Mouse (Mus musculus): ENCODE measurements around the gene Pcnx. TPM values are rescaled to one million over a fixed set of nuclear protein-coding genes. Genes with fewer than 3 reads are reported as not detected.

The Pcnx gene
- polyA plus RNA-seq, 1 experiment from 2014 or later: 13.5 TPM

GRCm38 (mm10) chr12:81883255-81884106 is 23.7 kb downstream of the Pcnx start:
- Histone ChIP-seq H3K27ac (no peak overlapping the region), H3K4me3 (no peak overlapping the region), H3K4me2 (replicated peaks) (no peak overlapping the region), H3K4me1 (peaks cover 12% of the 10 kb centered on the region), H3K27me3 (no peaks in the 10 kb centered on the region), H3K36me3 (no peaks in the 10 kb centered on the region), H3K9me3 (no peaks in the 10 kb centered on the region), H3K9ac (no peak overlapping the region)
- WGBS: 58% methylated on average over 11 of the region's 11 CpGs
- no peak for ATAC-seq (ENCODE audit: low FRiP score, low read depth)

- no peaks in the 10 kb centered on the region for H3K27me3 ChIP-seq
- no peaks in the 10 kb centered on the region for H3K36me3 ChIP-seq
- H3K4me2 ChIP-seq (replicated peaks): no peak overlapping the region
- no peak for ATAC-seq (ENCODE audit: low FRiP score, low read depth)
- WGBS: 81% methylated on average over 3 of the region's 3 CpGs
- no peak overlapping the region for H3K9ac ChIP-seq
- no peaks in the 10 kb centered on the region for H3K9me3 ChIP-seq
- H3K27ac ChIP-seq: no peak overlapping the region
- peaks cover 12% of the 10 kb centered on the region for H3K4me1 ChIP-seq
- H3K4me3 ChIP-seq: no peak overlapping the region
Measured at GRCm38 (mm10) chr12:81884107-81884398, 24.2 kb downstream of the Pcnx start.

GRCm38 (mm10) chr12:81884983-81885382 is 25.2 kb downstream of the Pcnx start:
- no peak for ATAC-seq (ENCODE audit: low FRiP score, low read depth)
- Histone ChIP-seq H3K36me3 (no peaks in the 10 kb centered on the region), H3K4me2 (replicated peaks) (no peak overlapping the region), H3K27ac (no peak overlapping the region), H3K4me1 (peaks cover 12% of the 10 kb centered on the region), H3K4me3 (no peak overlapping the region), H3K27me3 (no peaks in the 10 kb centered on the region), H3K9ac (no peak overlapping the region), H3K9me3 (no peaks in the 10 kb centered on the region)
- WGBS: 46% methylated on average over 5 of the region's 5 CpGs

GRCm38 (mm10) chr12:81885982-81886381 is 26.2 kb downstream of the Pcnx start:
- Histone ChIP-seq H3K27me3 (no peaks in the 10 kb centered on the region), H3K4me3 (no peak overlapping the region), H3K27ac (no peak overlapping the region), H3K36me3 (no peaks in the 10 kb centered on the region), H3K9me3 (no peaks in the 10 kb centered on the region), H3K4me1 (peaks cover 12% of the 10 kb centered on the region), H3K4me2 (replicated peaks) (no peak overlapping the region), H3K9ac (no peak overlapping the region)
- WGBS: 85% methylated on average over 4 of the region's 4 CpGs
- no peak for ATAC-seq (ENCODE audit: low FRiP score, low read depth)

- Histone ChIP-seq H3K9ac (no peak overlapping the region), H3K9me3 (no peaks in the 10 kb centered on the region), H3K4me2 (replicated peaks) (no peak overlapping the region), H3K27ac (no peak overlapping the region), H3K4me1 (peaks cover 6% of the 10 kb centered on the region; the same call in 1 of the 2 replicates), H3K4me3 (no peak overlapping the region), H3K36me3 (no peaks in the 10 kb centered on the region), H3K27me3 (no peaks in the 10 kb centered on the region)
- WGBS: 95% methylated on average over 5 of the region's 5 CpGs
- ATAC-seq (ENCODE audit: low FRiP score, low read depth): no peak
Measured at GRCm38 (mm10) chr12:81888954-81889353, 29.1 kb downstream of the Pcnx start.

- Histone ChIP-seq H3K27me3 (no peaks in the 10 kb centered on the region), H3K9ac (no peak overlapping the region), H3K9me3 (no peaks in the 10 kb centered on the region), H3K4me1 (peaks cover 5% of the 10 kb centered on the region; the same call in 1 of the 2 replicates), H3K4me3 (no peak overlapping the region), H3K27ac (no peak overlapping the region), H3K4me2 (replicated peaks) (no peak overlapping the region), H3K36me3 (peaks cover 11% of the 10 kb centered on the region; the same call in 1 of the 2 replicates)
- no peak for ATAC-seq (ENCODE audit: low FRiP score, low read depth)
- WGBS: 70% methylated on average over 1 of the region's 1 CpGs
Measured at GRCm38 (mm10) chr12:81891946-81892345, 32.1 kb downstream of the Pcnx start.

- H3K9ac ChIP-seq: no peak overlapping the region
- H3K9me3 ChIP-seq: no peaks in the 10 kb centered on the region
- peaks cover 5% of the 10 kb centered on the region; the same call in 1 of the 2 replicates for H3K4me1 ChIP-seq
- no peak for ATAC-seq (ENCODE audit: low FRiP score, low read depth)
- no peaks in the 10 kb centered on the region for H3K27me3 ChIP-seq
- H3K27ac ChIP-seq: no peak overlapping the region
- WGBS: 73% methylated on average over 5 of the region's 5 CpGs
- H3K36me3 ChIP-seq: peaks cover 26% of the 10 kb centered on the region
- no peak overlapping the region for H3K4me2 ChIP-seq (replicated peaks)
- no peak overlapping the region for H3K4me3 ChIP-seq
Measured at GRCm38 (mm10) chr12:81894311-81894710, 34.5 kb downstream of the Pcnx start.

- Histone ChIP-seq H3K36me3 (peaks cover 26% of the 10 kb centered on the region), H3K9ac (no peak overlapping the region), H3K27me3 (no peaks in the 10 kb centered on the region), H3K9me3 (no peaks in the 10 kb centered on the region), H3K27ac (no peak overlapping the region), H3K4me3 (no peak overlapping the region), H3K4me1 (peaks cover 5% of the 10 kb centered on the region; the same call in 1 of the 2 replicates), H3K4me2 (replicated peaks) (no peak overlapping the region)
- no peak for ATAC-seq (ENCODE audit: low FRiP score, low read depth)
- 93% methylated on average over 6 of the region's 6 CpGs for WGBS
Measured at GRCm38 (mm10) chr12:81895986-81896385, 36.2 kb downstream of the Pcnx start.

GRCm38 (mm10) chr12:81904456-81904855 is 44.6 kb downstream of the Pcnx start:
- ATAC-seq (ENCODE audit: low FRiP score, low read depth): no peak
- Histone ChIP-seq H3K9ac (no peak overlapping the region), H3K27me3 (no peaks in the 10 kb centered on the region), H3K36me3 (peaks cover 15% of the 10 kb centered on the region), H3K9me3 (no peaks in the 10 kb centered on the region), H3K27ac (no peak overlapping the region), H3K4me1 (peaks cover 12% of the 10 kb centered on the region), H3K4me3 (no peak overlapping the region), H3K4me2 (replicated peaks) (no peak overlapping the region)
- WGBS: 88% methylated on average over 2 of the region's 2 CpGs

GRCm38 (mm10) chr12:81905865-81906264 is 46.0 kb downstream of the Pcnx start:
- Histone ChIP-seq H3K4me3 (no peak overlapping the region), H3K27ac (no peak overlapping the region), H3K4me2 (replicated peaks) (no peak overlapping the region), H3K36me3 (peaks cover 15% of the 10 kb centered on the region), H3K4me1 (peaks cover 12% of the 10 kb centered on the region), H3K9ac (no peak overlapping the region), H3K27me3 (no peaks in the 10 kb centered on the region), H3K9me3 (no peaks in the 10 kb centered on the region)
- ATAC-seq (ENCODE audit: low FRiP score, low read depth): no peak
- 82% methylated on average over 2 of the region's 2 CpGs for WGBS

- H3K9ac ChIP-seq: no peak overlapping the region
- H3K9me3 ChIP-seq: no peaks in the 10 kb centered on the region
- 23% methylated on average over 4 of the region's 4 CpGs for WGBS
- H3K4me3 ChIP-seq: no peak overlapping the region
- H3K4me1 ChIP-seq: peaks cover 18% of the 10 kb centered on the region
- peaks cover 15% of the 10 kb centered on the region for H3K36me3 ChIP-seq
- no peaks in the 10 kb centered on the region for H3K27me3 ChIP-seq
- ATAC-seq (ENCODE audit: low FRiP score, low read depth): no peak
- H3K27ac ChIP-seq: no peak overlapping the region
- H3K4me2 ChIP-seq (replicated peaks): no peak overlapping the region
Measured at GRCm38 (mm10) chr12:81907741-81908357, 48.0 kb downstream of the Pcnx start.

GRCm38 (mm10) chr12:81910439-81910838 is 50.6 kb downstream of the Pcnx start:
- peaks cover 18% of the 10 kb centered on the region for H3K4me1 ChIP-seq
- H3K9me3 ChIP-seq: no peaks in the 10 kb centered on the region
- no peak overlapping the region for H3K27ac ChIP-seq
- H3K4me3 ChIP-seq: no peak overlapping the region
- WGBS: 83% methylated on average over 5 of the region's 5 CpGs
- H3K4me2 ChIP-seq (replicated peaks): no peak overlapping the region
- no peaks in the 10 kb centered on the region for H3K27me3 ChIP-seq
- ATAC-seq (ENCODE audit: low FRiP score, low read depth): no peak
- no peak overlapping the region for H3K9ac ChIP-seq
- H3K36me3 ChIP-seq: peaks cover 21% of the 10 kb centered on the region

Measured in limb, embryonic 13.5 days (tissue).